Mouse (Mus musculus) liver, adult 2 months (tissue): ENCODE results near the gene Dock2. TPM values are rescaled to one million over a fixed set of nuclear protein-coding genes. Genes with fewer than 3 reads are reported as not detected.

ENCODE experiments used
- DNase-seq: peaks from one replicate; pipeline ENCODE4 v3.0.0-alpha.2; 2011; ENCODE audit warnings: low read depth, low spot score; ENCODE audit errors: extremely low read depth
- H3K27ac ChIP-seq: fragments of 200-500 bp; replicated peaks from 2 replicates; pipeline ENCODE4 v1.5.1; 2012; ENCODE audit warnings: low read depth, mild to moderate bottlenecking, control low read depth, inconsistent platforms, low read length; ENCODE audit not compliant: insufficient read depth
- H3K27me3 ChIP-seq: fragments of 200-500 bp; 2 replicates; pipeline ENCODE4 v1.6.1; 2012; ENCODE audit warnings: mild to moderate bottlenecking, moderate library complexity, low read length, inconsistent platforms; ENCODE audit not compliant: control insufficient read depth, insufficient read depth
- H3K36me3 ChIP-seq: fragments of 200-500 bp; 2 replicates; pipeline ENCODE4 v1.6.1; 2012; ENCODE audit warnings: low read length, inconsistent platforms; ENCODE audit not compliant: control insufficient read depth, insufficient read depth
- H3K4me1 ChIP-seq: fragments of 200-500 bp; 2 replicates; pipeline ENCODE4 v1.6.1; 2011; ENCODE audit warnings: low read length; ENCODE audit not compliant: control insufficient read depth, insufficient read depth
- H3K4me3 ChIP-seq: fragments of 200-500 bp; 2 replicates; pipeline ENCODE4 v1.5.1; 2011; ENCODE audit warnings: low read depth, mild to moderate bottlenecking, control low read depth, low read length, moderate library complexity; ENCODE audit not compliant: insufficient read depth
- H3K79me2 ChIP-seq: fragments of 200-500 bp; 2 replicates; pipeline ENCODE4 v1.6.1; 2012; ENCODE audit warnings: inconsistent platforms, mild to moderate bottlenecking, low read length, moderate library complexity; ENCODE audit not compliant: control insufficient read depth, insufficient read depth
- H3K9ac ChIP-seq: fragments of 200-500 bp; 2 replicates; pipeline ENCODE4 v1.6.1; 2012; ENCODE audit warnings: low read depth, mild to moderate bottlenecking, control low read depth, inconsistent platforms, low read length
- CTCF ChIP-seq: fragments of 200-500 bp; IDR thresholded peaks from 2 replicates; pipeline ENCODE4 v1.5.1; 2011; ENCODE audit warnings: low read depth, low read length, control low read depth
- POLR2A ChIP-seq: fragments of 200-500 bp; IDR thresholded peaks from 2 replicates; pipeline ENCODE4 v1.6.1; 2011; ENCODE audit warnings: low read length, control low read depth; ENCODE audit not compliant: insufficient read depth; ENCODE audit errors: extremely low read depth
- WGBS: fragments of 180-500 bp; shearing (Covaris S2); methylation state at CpG from one replicate; pipeline ENCODE4 v1.1.7; 2018; 5-methylcytosine and 5-hydroxymethylcytosine counted together
- polyA plus RNA-seq: library from polyadenylated mRNA; depleted of rRNA; stranded (reverse); fragments of >200 nt; gene quantifications from 2 replicates; pipeline ENCODE4 v1.2.3, GENCODE M21; 2012
- total RNA-seq: library from RNA; depleted of rRNA; stranded (reverse); fragments of >200 nt; gene quantifications from 2 replicates; pipeline ENCODE4 v1.2.3, GENCODE M21; 2014

Dock2 gene
- total and polyA plus RNA-seq, 2 experiments: 0.95 to 4.0 TPM

- H3K4me3 ChIP-seq: no peak overlapping the region
- no peak overlapping the region for H3K27ac ChIP-seq
- no peak for TF ChIP-seq POLR2A
- no peak for TF ChIP-seq CTCF
- H3K4me1 ChIP-seq: no peaks in the 10 kb centered on the region
- no peaks in the 10 kb centered on the region for H3K27me3 ChIP-seq
- H3K36me3 ChIP-seq: no peaks in the 10 kb centered on the region
- H3K79me2 ChIP-seq: no peaks in the 10 kb centered on the region
- H3K9ac ChIP-seq: no peak overlapping the region
- 73% methylated on average over 5 of the region's 5 CpGs for WGBS
- DNase-seq: no peak
Measured at GRCm38 (mm10) chr11:34763739-34764361, 19.8 kb downstream of the Dock2 start.

- DNase-seq: no peak
- no peak overlapping the region for H3K27ac ChIP-seq
Measured at GRCm38 (mm10) chr11:34762570-34763127, 21.0 kb downstream of the Dock2 start.

GRCm38 (mm10) chr11:34762125-34762524 is 21.6 kb downstream of the Dock2 start:
- Histone ChIP-seq H3K36me3 (no peaks in the 10 kb centered on the region), H3K9ac (no peak overlapping the region), H3K79me2 (no peaks in the 10 kb centered on the region), H3K27me3 (no peaks in the 10 kb centered on the region), H3K4me1 (no peaks in the 10 kb centered on the region), H3K27ac (no peak overlapping the region), H3K4me3 (no peak overlapping the region)
- 81% methylated on average over 6 of the region's 6 CpGs for WGBS
- no peak for DNase-seq
- TF ChIP-seq POLR2A (no peak), CTCF (no peak)

More at GRCm38 (mm10) chr11:34762570-34763127, 21.0 kb downstream of the Dock2 start:
- H3K27me3 ChIP-seq: no peaks in the 10 kb centered on the region
- no peaks in the 10 kb centered on the region for H3K36me3 ChIP-seq
- no peaks in the 10 kb centered on the region for H3K4me1 ChIP-seq
- no peak overlapping the region for H3K4me3 ChIP-seq
- TF ChIP-seq CTCF (no peak), POLR2A (no peak)
- H3K79me2 ChIP-seq: no peaks in the 10 kb centered on the region
- 87% methylated on average over 5 of the region's 5 CpGs for WGBS
- no peak overlapping the region for H3K9ac ChIP-seq

DNA sequence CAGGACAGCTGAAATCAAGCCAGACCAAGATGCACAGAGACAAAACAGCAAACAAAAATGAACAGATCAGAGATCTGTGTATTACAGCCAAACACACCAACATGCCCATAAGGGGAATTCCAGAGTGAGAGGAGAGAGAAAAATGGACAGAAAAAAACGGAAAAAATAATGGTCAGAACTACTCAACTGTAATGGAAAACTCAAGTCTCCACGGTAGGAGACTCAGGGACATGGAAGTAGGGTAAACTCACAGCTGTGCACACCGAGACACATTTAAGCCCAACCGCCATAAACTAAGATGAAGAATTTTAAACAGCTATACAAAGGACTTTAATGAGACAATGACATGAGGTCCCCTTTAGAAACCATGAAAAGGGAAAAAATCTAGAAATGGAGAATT is 24.1 kb downstream of the Dock2 start:
- Histone ChIP-seq H3K9ac (no peak overlapping the region), H3K4me3 (no peak overlapping the region), H3K36me3 (no peaks in the 10 kb centered on the region), H3K4me1 (no peaks in the 10 kb centered on the region), H3K79me2 (no peaks in the 10 kb centered on the region), H3K27me3 (no peaks in the 10 kb centered on the region), H3K27ac (no peak overlapping the region)
- no peak for TF ChIP-seq CTCF
- no peak for TF ChIP-seq POLR2A
- WGBS: 73% methylated on average over 4 of the region's 4 CpGs
- no peak for DNase-seq

- 46% methylated on average over 1 of the region's 1 CpGs for WGBS
- H3K27ac ChIP-seq: no peak overlapping the region
- no peak overlapping the region for H3K9ac ChIP-seq
- no peak for DNase-seq
- H3K27me3 ChIP-seq: no peaks in the 10 kb centered on the region
- no peak overlapping the region for H3K4me3 ChIP-seq
- no peaks in the 10 kb centered on the region for H3K79me2 ChIP-seq
- no peak for TF ChIP-seq POLR2A
- no peak for TF ChIP-seq CTCF
- H3K36me3 ChIP-seq: no peaks in the 10 kb centered on the region
- no peaks in the 10 kb centered on the region for H3K4me1 ChIP-seq
Measured at GRCm38 (mm10) chr11:34741081-34741480, 42.6 kb downstream of the Dock2 start.

- H3K27me3 ChIP-seq: no peaks in the 10 kb centered on the region
- DNase-seq: no peak
- no peak overlapping the region for H3K9ac ChIP-seq
- H3K36me3 ChIP-seq: no peaks in the 10 kb centered on the region
- no peaks in the 10 kb centered on the region for H3K79me2 ChIP-seq
- WGBS: 90% methylated on average over 3 of the region's 3 CpGs
- H3K27ac ChIP-seq: no peak overlapping the region
- TF ChIP-seq CTCF: no peak
- H3K4me1 ChIP-seq: no peaks in the 10 kb centered on the region
- H3K4me3 ChIP-seq: no peak overlapping the region
Measured at GRCm38 (mm10) chr11:34739816-34740215, 43.9 kb downstream of the Dock2 start.
